Mouse (Mus musculus): Measurements from ENCODE around the gene H1fx. TPM values are rescaled to one million over a fixed set of nuclear protein-coding genes. Genes with fewer than 3 reads are reported as not detected.

Gene H1fx
- polyA plus RNA-seq, 1 experiment, result 2.3 TPM

- WGBS, result 93% methylated on average over 3 of the region's 3 CpGs
- Histone ChIP-seq H3K4me1 (ENCODE audit: control insufficient read depth, insufficient read depth, low read length) (no peaks in the 10 kb centered on the region), H3K27ac (ENCODE audit: insufficient read depth, low read depth, low read length) (no peak overlapping the region), H3K36me3 (ENCODE audit: control insufficient read depth, insufficient read depth, low read length) (no peaks in the 10 kb centered on the region), H3K27me3 (replicated peaks; ENCODE audit: control insufficient read depth, insufficient read depth, low read length) (no peaks in the 10 kb centered on the region), H3K4me3 (ENCODE audit: insufficient read depth, low read depth, low read length) (no peak overlapping the region)
- TF ChIP-seq CTCF (conservative IDR thresholded peaks at IDR 0.05; ENCODE audit: insufficient read depth, insufficient read length, low read depth, low read length) (no peak), POLR2A (IDR thresholded peaks at IDR 0.05; ENCODE audit: low read depth, low read length) (no peak)
- DNase-seq, result no peak
Observed at GRCm38 (mm10) chr6:87938941-87939340, 42.5 kb downstream of the H1fx start.

GRCm38 (mm10) chr6:87937178-87937788 lies 44.2 kb downstream of the H1fx start:
- H3K4me1 ChIP-seq (ENCODE audit: control insufficient read depth, insufficient read depth, low read length), result no peaks in the 10 kb centered on the region
- no peak overlapping the region for H3K4me3 ChIP-seq (ENCODE audit: insufficient read depth, low read depth, low read length)
- TF ChIP-seq CTCF (conservative IDR thresholded peaks at IDR 0.05; ENCODE audit: insufficient read depth, insufficient read length, low read depth, low read length) (no peak), POLR2A (IDR thresholded peaks at IDR 0.05; ENCODE audit: low read depth, low read length) (no peak)
- 39% methylated on average over 19 of the region's 19 CpGs for WGBS
- no peaks in the 10 kb centered on the region for H3K27me3 ChIP-seq (replicated peaks; ENCODE audit: control insufficient read depth, insufficient read depth, low read length)
- peak; percentile 57 for DNase-seq
- H3K36me3 ChIP-seq (ENCODE audit: control insufficient read depth, insufficient read depth, low read length), result no peaks in the 10 kb centered on the region
- no peak overlapping the region for H3K27ac ChIP-seq (ENCODE audit: insufficient read depth, low read depth, low read length)

GRCm38 (mm10) chr6:87935037-87935436 lies 46.4 kb downstream of the H1fx start:
- Histone ChIP-seq H3K27me3 (replicated peaks; ENCODE audit: control insufficient read depth, insufficient read depth, low read length) (no peaks in the 10 kb centered on the region), H3K36me3 (ENCODE audit: control insufficient read depth, insufficient read depth, low read length) (peaks cover 4% of the 10 kb centered on the region; the same call in 1 of the 2 replicates), H3K4me3 (ENCODE audit: insufficient read depth, low read depth, low read length) (no peak overlapping the region), H3K4me1 (ENCODE audit: control insufficient read depth, insufficient read depth, low read length) (no peaks in the 10 kb centered on the region), H3K27ac (ENCODE audit: insufficient read depth, low read depth, low read length) (no peak overlapping the region)
- TF ChIP-seq CTCF (conservative IDR thresholded peaks at IDR 0.05; ENCODE audit: insufficient read depth, insufficient read length, low read depth, low read length), result no peak
- DNase-seq, result no peak
- 86% methylated on average over 5 of the region's 5 CpGs for WGBS

Other genes with a start within 250 kb of the H1fx start
- gene Gp9, start 203.6 kb downstream of the H1fx start, polyA plus RNA-seq (2012; rRNA removed), result 0.66 and 1.1 TPM in 2 replicates
- gene Rab43, start 169.5 kb downstream of the H1fx start, polyA plus RNA-seq (2012; rRNA removed), result 49.5 and 52.0 TPM in 2 replicates
- gene Gm45140, start 145.8 kb downstream of the H1fx start, polyA plus RNA-seq (2012; rRNA removed), result 0.53 and 0.77 TPM in 2 replicates
- 14.1 and 18.4 TPM in 2 replicates for gene Isy1, start 142.8 kb downstream of the H1fx start, polyA plus RNA-seq (2012; rRNA removed)
- 175 and 184 TPM in 2 replicates for gene Cnbp, start 130.5 kb downstream of the H1fx start, polyA plus RNA-seq (2012; rRNA removed)
- 35.5 and 41.4 TPM in 2 replicates for gene Copg1, start 93.8 kb downstream of the H1fx start, polyA plus RNA-seq (2012; rRNA removed)
- 19.8 and 21.2 TPM in 2 replicates for gene Hmces, start 67.7 kb downstream of the H1fx start, polyA plus RNA-seq (2012; rRNA removed)
- gene Rab7, start 63.6 kb upstream of the H1fx start, polyA plus RNA-seq (2012; rRNA removed), result 316 and 386 TPM in 2 replicates
- 161 and 188 TPM in 2 replicates for gene Rpn1, start 102.8 kb upstream of the H1fx start, polyA plus RNA-seq (2012; rRNA removed)
- 36.9 and 37.4 TPM in 2 replicates for gene Gata2, start 212.3 kb upstream of the H1fx start, polyA plus RNA-seq (2012; rRNA removed)
- gene Dnajb8, start 240.6 kb upstream of the H1fx start, polyA plus RNA-seq (2012; rRNA removed), result 0.10 TPM in 1 of 2 replicates, not detected in the other